Mouse (Mus musculus) layer of hippocampus, postnatal 25 days (tissue): ENCODE measurements around the gene Nelfb. TPM values are rescaled to one million over a fixed set of nuclear protein-coding genes. Genes with fewer than 3 reads are reported as not detected.

Source experiments
- total RNA-seq, 2 experiments: library from RNA; stranded (reverse); gene quantifications; 2 replicates each; pipeline ENCODE4 v1.2.3; 2021

The Nelfb gene
- total RNA-seq, 2 experiments from 2014 or later, result 55.8 to 58.9 TPM

Other genes starting within 250 kb of the Nelfb start
- 10 to 100 TPM; 31.6 to 33.0 TPM for gene Dph7, start 249.1 kb downstream of the Nelfb start, total RNA-seq
- gene Mrpl41, start 236.4 kb downstream of the Nelfb start, total RNA-seq, result 10 to 100 TPM; 85.3 to 93.5 TPM
- gene Pnpla7, start 235.5 kb downstream of the Nelfb start, total RNA-seq, result 10 to 100 TPM; 24.2 to 25.2 TPM
- 100 to 1,000 TPM; 985 to 995 TPM for gene Nsmf, start 157.1 kb downstream of the Nelfb start, total RNA-seq
- gene Entpd8, start 131.2 kb downstream of the Nelfb start, total RNA-seq, result not detected
- not detected for gene Noxa1, start 116.3 kb downstream of the Nelfb start, total RNA-seq
- 10 to 100 TPM; 27.5 to 35.7 TPM for gene Nrarp, start 30.7 kb downstream of the Nelfb start, total RNA-seq
- gene Tor4a, start 14.6 kb downstream of the Nelfb start, total RNA-seq, result 1 to 10 TPM; 1.5 TPM
- gene Stpg3, start 3.1 kb upstream of the Nelfb start, total RNA-seq, result under 1 TPM in 1 of 2 experiments, not detected in 1; 0.32 TPM
- under 1 TPM in 1 of 2 experiments, not detected in 1; 0.59 TPM for gene Fam166a, start 7.3 kb upstream of the Nelfb start, total RNA-seq
- gene Tubb4b, start 13.2 kb upstream of the Nelfb start, total RNA-seq, result 100 to 1,000 TPM; 330 to 361 TPM
- not detected for gene Slc34a3, start 22.9 kb upstream of the Nelfb start, total RNA-seq
- gene Rnf224, start 25.3 kb upstream of the Nelfb start, total RNA-seq, result not detected
- 100 to 1,000 TPM; 230 to 231 TPM for gene Rnf208, start 30.8 kb upstream of the Nelfb start, total RNA-seq
- under 1 TPM in 1 of 2 experiments, not detected in 1; 0.79 TPM for gene Cysrt1, start 31.0 kb upstream of the Nelfb start, total RNA-seq
- 1 to 10 TPM; 3.3 to 5.2 TPM for gene AL732309.1, start 35.4 kb upstream of the Nelfb start, total RNA-seq
- gene Tmem203, start 44.0 kb upstream of the Nelfb start, total RNA-seq, result 10 to 100 TPM; 38.1 to 40.5 TPM
- gene Tprn, start 51.1 kb upstream of the Nelfb start, total RNA-seq, result 10 to 100 TPM; 27.0 to 29.4 TPM
- 10 to 100 TPM; 69.2 to 71.6 TPM for gene Ssna1, start 60.9 kb upstream of the Nelfb start, total RNA-seq
- gene Anapc2, start 61.0 kb upstream of the Nelfb start, total RNA-seq, result 10 to 100 TPM; 85.1 to 86.5 TPM
- not detected for gene Tmem210, start 76.7 kb upstream of the Nelfb start, total RNA-seq
- not detected for gene Lrrc26, start 78.4 kb upstream of the Nelfb start, total RNA-seq
- 100 to 1,000 TPM; 405 to 487 TPM for gene Grin1, start 107.7 kb upstream of the Nelfb start, total RNA-seq
- gene Man1b1, start 120.8 kb upstream of the Nelfb start, total RNA-seq, result 10 to 100 TPM; 53.7 to 56.1 TPM
- 10 to 100 TPM; 30.7 to 31.7 TPM for gene Dpp7, start 144.9 kb upstream of the Nelfb start, total RNA-seq
- gene Uap1l1, start 154.2 kb upstream of the Nelfb start, total RNA-seq, result 10 to 100 TPM; 14.2 to 14.3 TPM
- 1 to 10 TPM; 5.8 to 6.0 TPM for gene Sapcd2, start 160.8 kb upstream of the Nelfb start, total RNA-seq
- gene Entpd2, start 184.4 kb upstream of the Nelfb start, total RNA-seq, result 10 to 100 TPM; 15.3 to 18.0 TPM
- 100 to 1,000 TPM; 427 to 450 TPM for gene Npdc1, start 187.9 kb upstream of the Nelfb start, total RNA-seq
- under 1 TPM; 0.12 to 0.49 TPM for gene Fut7, start 211.8 kb upstream of the Nelfb start, total RNA-seq
- gene Abca2, start 217.2 kb upstream of the Nelfb start, total RNA-seq, result 100 to 1,000 TPM; 160 to 172 TPM
- under 1 TPM; 0.47 to 0.73 TPM for gene Clic3, start 245.3 kb upstream of the Nelfb start, total RNA-seq
- gene Paxx, start 249.6 kb upstream of the Nelfb start, total RNA-seq, result 10 to 100 TPM; 56.6 to 58.9 TPM